Mouse (Mus musculus) erythroblast, embryonic 14.5 days (primary cell): ENCODE data around the gene Tpx2.

Experiments used
- GATA1 ChIP-seq: IDR thresholded peaks from 2 replicates; pipeline ENCODE4 v1.6.1; 2012; ENCODE audit warnings: low read length, inconsistent platforms, mixed read lengths
- TAL1 ChIP-seq: IDR thresholded peaks from 3 replicates; pipeline ENCODE4 v1.6.1; 2012; ENCODE audit warnings: low read length, inconsistent platforms, mixed read lengths

DNA sequence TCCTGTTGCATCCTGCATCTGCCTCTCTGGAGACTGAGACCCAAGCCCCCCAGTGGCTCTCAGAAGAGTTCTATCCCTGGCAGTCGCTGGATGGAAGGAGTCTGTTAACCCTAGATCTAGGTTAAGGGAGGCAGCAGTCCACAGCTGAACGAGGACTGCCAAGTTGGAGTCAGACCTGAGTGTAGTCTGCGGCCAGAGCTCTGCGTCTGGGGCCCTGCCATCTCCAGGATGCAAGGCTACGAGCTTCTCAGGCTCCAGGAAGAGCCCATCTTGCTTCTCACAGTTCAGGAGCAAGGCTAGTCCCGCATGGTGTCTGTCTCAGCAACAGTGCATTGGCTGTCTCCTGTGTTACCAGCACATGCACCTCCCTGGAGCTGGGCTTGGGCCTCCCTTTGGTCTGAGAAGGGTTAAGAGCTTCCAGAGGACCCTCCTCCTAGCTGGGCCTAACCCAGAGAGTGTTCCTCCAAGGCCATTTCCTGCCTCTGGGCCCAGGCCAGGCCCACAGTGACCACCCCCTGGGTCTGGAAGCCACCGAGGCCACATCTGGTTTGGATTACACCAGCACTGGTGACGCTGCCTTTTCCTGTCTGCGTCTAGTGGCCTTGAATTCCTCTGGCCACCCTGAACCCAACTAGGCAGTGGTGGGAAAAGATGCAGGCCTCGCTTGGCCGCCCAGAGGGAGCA, 77.6 kb downstream of the Tpx2 start:
- no peak for TF ChIP-seq GATA1
- no peak for TF ChIP-seq TAL1
